Mouse (Mus musculus) heart, embryonic 16.5 days (tissue): ENCODE data around the gene Lpar2. TPM values are rescaled to one million over a fixed set of nuclear protein-coding genes. Genes with fewer than 3 reads are reported as not detected.

ENCODE experiments used
- polyA plus RNA-seq: library from polyadenylated mRNA; unstranded; fragments of >200 nt; fragmentation: Nextera tagmentation; extraction: Ambion mirVana; gene quantifications from 2 replicates; pipeline ENCODE4 v1.2.1, GENCODE M21; 2015

Lpar2 gene
- polyA plus RNA-seq, 1 experiment from 2014 or later, result 0.21 TPM

Other genes with a start within 250 kb of the Lpar2 start
- gene Zfp868, start 196.9 kb upstream of the Lpar2 start, polyA plus RNA-seq, result 14.9 and 15.6 TPM in 2 replicates
- gene Zfp964, start 167.9 kb upstream of the Lpar2 start, polyA plus RNA-seq, result 1.2 TPM in 2 replicates
- gene Zfp869, start 111.7 kb upstream of the Lpar2 start, polyA plus RNA-seq, result 19.8 and 20.4 TPM in 2 replicates
- 3.9 and 5.1 TPM in 2 replicates for gene Zfp963, start 72.5 kb upstream of the Lpar2 start, polyA plus RNA-seq
- gene Gm20422, start 47.5 kb upstream of the Lpar2 start, polyA plus RNA-seq, result 0.25 TPM in 1 of 2 replicates, not detected in the other
- 29.3 TPM in 2 replicates for gene Atp13a1, start 31.3 kb upstream of the Lpar2 start, polyA plus RNA-seq
- 18.0 and 20.3 TPM in 2 replicates for gene Zfp866, start 31.3 kb upstream of the Lpar2 start, polyA plus RNA-seq
- 9.3 and 9.8 TPM in 2 replicates for gene Gmip, start 13.8 kb upstream of the Lpar2 start, polyA plus RNA-seq
- gene Pbx4, start 10.1 kb downstream of the Lpar2 start, polyA plus RNA-seq, result 4.1 and 5.4 TPM in 2 replicates
- 0.29 and 0.47 TPM in 2 replicates for gene Cilp2, start 65.3 kb downstream of the Lpar2 start, polyA plus RNA-seq
- gene Tssk6, start 79.8 kb downstream of the Lpar2 start, polyA plus RNA-seq, result 1.1 and 2.0 TPM in 2 replicates
- 372 and 379 TPM in 2 replicates for gene Ndufa13, start 80.1 kb downstream of the Lpar2 start, polyA plus RNA-seq
- gene Yjefn3, start 80.3 kb downstream of the Lpar2 start, polyA plus RNA-seq, result 8.2 and 8.7 TPM in 2 replicates
- 26.2 and 26.8 TPM in 2 replicates for gene Gatad2a, start 174.0 kb downstream of the Lpar2 start, polyA plus RNA-seq
- 38.4 and 42.9 TPM in 2 replicates for gene Mau2, start 220.3 kb downstream of the Lpar2 start, polyA plus RNA-seq
- gene Sugp1, start 220.4 kb downstream of the Lpar2 start, polyA plus RNA-seq, result 30.0 and 30.4 TPM in 2 replicates